Mouse (Mus musculus): ENCODE data around the gene Ppp1r26.

DNA sequence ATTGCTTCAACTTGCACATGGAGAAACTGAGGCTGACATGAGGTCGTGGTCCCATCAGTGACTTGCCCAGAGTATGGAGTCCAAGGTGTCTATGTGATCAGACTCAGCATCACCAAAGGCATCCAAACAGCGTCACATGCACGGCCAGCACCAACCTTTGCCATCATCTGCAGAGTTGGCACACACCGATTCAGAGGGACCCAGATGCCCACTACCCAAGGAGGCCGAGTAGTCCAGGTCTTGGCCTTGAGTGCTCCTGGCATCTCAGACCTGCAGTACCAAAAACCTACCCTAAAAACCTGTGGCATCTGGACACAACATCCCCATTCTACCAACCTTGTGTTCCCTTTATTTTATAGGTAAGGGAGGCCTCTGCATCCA is 31.9 kb upstream of the Ppp1r26 start:
- no peak for TF ChIP-seq CTCF (IDR thresholded peaks at IDR 0.05; ENCODE audit: low read depth)
- no peak for TF ChIP-seq EP300 (IDR thresholded peaks at IDR 0.05; ENCODE audit: low read depth)

Measured in liver, postnatal 0 days (tissue).